ENCODE assay signal across 8 mouse cellular contexts in the genomic region with DNA sequence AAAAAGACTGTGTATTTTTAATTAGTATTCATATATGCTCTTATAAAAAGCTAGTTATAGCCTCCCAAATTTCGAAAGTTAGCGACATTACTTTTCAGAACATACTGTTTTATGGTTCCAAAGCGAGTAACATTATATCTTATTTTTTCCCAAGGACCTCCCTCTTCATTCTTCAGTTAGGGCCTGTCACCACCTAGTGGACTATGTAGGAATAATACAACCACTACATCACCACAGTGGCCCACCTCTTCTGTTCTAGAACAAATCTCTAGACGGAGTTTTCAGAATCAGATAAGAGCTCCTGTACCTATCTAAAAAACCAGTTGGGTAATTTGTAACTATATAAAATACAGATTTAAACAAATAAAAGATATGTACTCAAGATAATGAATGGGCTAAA.
DNase-seq lines count a peak whose midpoint lies in the region; ATAC-seq and TF ChIP-seq lines count a peak whose summit lies in the region.

No protein-coding gene starts in this region.

- peak; percentile 63 for ATAC-seq in activated CD4-positive, CD25-positive, alpha-beta regulatory T cell, adult 4 months
- ATAC-seq in hindbrain, postnatal 0 days, result 0 out of 2 replicates have a peak, but pooled peaks have one; percentile 45
- ATAC-seq in neural tube, embryonic 14.5 days (ENCODE audit: low read depth), result peak; percentile 65; the same call in 1 of the 2 replicates

- no peak overlapping the region for H3K4me3 ChIP-seq in hindbrain, postnatal 0 days (ENCODE audit: low read length)
- H3K4me3 ChIP-seq in neural tube, embryonic 14.5 days (ENCODE audit: low read depth, low read length), result no peak overlapping the region

- H3K4me1 ChIP-seq in hindbrain, postnatal 0 days (ENCODE audit: insufficient read depth, low read length), result no peaks in the 10 kb centered on the region
- no peaks in the 10 kb centered on the region for H3K4me1 ChIP-seq in neural tube, embryonic 14.5 days (ENCODE audit: control insufficient read depth, insufficient read depth, low read length)

- H3K4me2 ChIP-seq in hindbrain, postnatal 0 days (ENCODE audit: low read depth, low read length), result no peak overlapping the region
- no peak overlapping the region for H3K4me2 ChIP-seq in neural tube, embryonic 14.5 days (ENCODE audit: low read depth, low read length)

- WGBS in hindbrain, postnatal 0 days, result 50% methylated on average over 4 of the region's 4 CpGs
- WGBS in neural tube, embryonic 14.5 days, result 62% methylated on average over 4 of the region's 4 CpGs

- H3K36me3 ChIP-seq in hindbrain, postnatal 0 days (ENCODE audit: insufficient read depth, low read length), result no peaks in the 10 kb centered on the region
- H3K36me3 ChIP-seq in neural tube, embryonic 14.5 days (ENCODE audit: control insufficient read depth, insufficient read depth, low read length), result no peaks in the 10 kb centered on the region

- H3K9me3 ChIP-seq in hindbrain, postnatal 0 days (ENCODE audit: low read length), result no peaks in the 10 kb centered on the region
- no peaks in the 10 kb centered on the region for H3K9me3 ChIP-seq in neural tube, embryonic 14.5 days (ENCODE audit: control insufficient read depth, low read length)

- DNase-seq in heart, adult 18-20 months, result peak; percentile 15 to 51
- no peak for DNase-seq in heart, adult 11 months
- peak; percentile 4 for DNase-seq in ovary, postnatal 14 days (ENCODE audit: low spot score)
- DNase-seq in ovary, adult 18-20 months (ENCODE audit: low spot score), result no peak
- DNase-seq in hindbrain, postnatal 0 days (ENCODE audit: low spot score), result peak; percentile 75
- DNase-seq in spleen, adult 18-20 months, result no peak

- no peaks in the 10 kb centered on the region for H3K27me3 ChIP-seq in hindbrain, postnatal 0 days (ENCODE audit: insufficient read depth, low read length)
- H3K27me3 ChIP-seq in neural tube, embryonic 14.5 days (ENCODE audit: control insufficient read depth, insufficient read depth, low read length), result no peaks in the 10 kb centered on the region

- no peak overlapping the region for H3K9ac ChIP-seq in hindbrain, postnatal 0 days (replicated peaks; ENCODE audit: low read length)
- H3K9ac ChIP-seq in neural tube, embryonic 14.5 days (replicated peaks; ENCODE audit: low read depth, low read length), result no peak overlapping the region

- no peak overlapping the region for H3K27ac ChIP-seq in hindbrain, postnatal 0 days
- H3K27ac ChIP-seq in neural tube, embryonic 14.5 days (ENCODE audit: low read depth, low read length), result no peak overlapping the region

- TF ChIP-seq CTCF in hindbrain, postnatal 0 days (IDR thresholded peaks at IDR 0.05; ENCODE audit: low read depth), result peak; percentile 85

Comparison
In these comparisons a context has a peak if more than half of its experiments do, and no peak if none do; other contexts are left out.
1. DNase-seq: peak in heart, adult 18-20 months (2 of 2), ovary, postnatal 14 days (single experiment) and hindbrain, postnatal 0 days (single experiment); none in heart, adult 11 months (single experiment), ovary, adult 18-20 months (single experiment) and spleen, adult 18-20 months (0 of 2).
2. Peak in every context shown above with its lines, with median percentiles within 50 percentile points of each other: ATAC-seq.